Mouse (Mus musculus): ENCODE results near the gene Iqcn. TPM values are rescaled to one million over a fixed set of nuclear protein-coding genes. Genes with fewer than 3 reads are reported as not detected.

Gene Iqcn
- total and polyA plus RNA-seq, 3 experiments, result not detected

- no peak for TF ChIP-seq USF2 (IDR thresholded peaks at IDR 0.05; ENCODE audit: borderline replicate concordance in 1 of 2, insufficient read depth in 1 of 2, low read depth in 1 of 2, low read length in 2 of 2)
Observed at GRCm38 (mm10) chr8:70691727-70692231, 11.5 kb upstream of the Iqcn start (continued).

- TF ChIP-seq MXI1 (IDR thresholded peaks at IDR 0.05; ENCODE audit: low read depth, low read length) (no peak), ELF1 (IDR thresholded peaks at IDR 0.05; ENCODE audit: low read depth, low read length) (peak; percentile 57; the same call in 1 of the 2 replicates)
- peaks cover 0 to 4% of the 10 kb centered on the region in 2 experiments; a peak in 2 of 4 replicates for H3K36me3 ChIP-seq (ENCODE audit: control insufficient read depth in 1 of 2, insufficient read depth in 2 of 2, low read length in 2 of 2)
- H3K4me1 ChIP-seq (ENCODE audit: control insufficient read depth in 1 of 2, insufficient read depth in 2 of 2, low read length in 2 of 2), result peaks cover 8 to 29% of the 10 kb centered on the region in 2 experiments
- DNase-seq (ENCODE audit: low read depth, low spot score), result peak; percentile 46
- peaks cover 0 to 3% of the 10 kb centered on the region in 2 experiments; a peak in 1 of 4 replicates for H3K27me3 ChIP-seq (ENCODE audit: control insufficient read depth in 1 of 2, insufficient read depth in 2 of 2, low read length in 2 of 2)
- no peaks in the 10 kb centered on the region for H3K79me2 ChIP-seq (ENCODE audit: control insufficient read depth, insufficient read depth, low read length, poor library complexity)
- H3K9me3 ChIP-seq (replicated peaks; ENCODE audit: insufficient read depth, low read length), result no peaks in the 10 kb centered on the region
- no peak overlapping the region for H3K4me3 ChIP-seq (ENCODE audit: control insufficient read depth in 1 of 2, insufficient read depth in 1 of 2, low read depth in 2 of 2, low read length in 2 of 2)
- H3K27ac ChIP-seq (ENCODE audit: control insufficient read depth, low read depth, low read length), result no peak overlapping the region
- no peak overlapping the region for H3K9ac ChIP-seq (ENCODE audit: control insufficient read depth, low read depth, low read length, poor library complexity, severe bottlenecking)
Observed at GRCm38 (mm10) chr8:70693636-70694035, 9.6 kb upstream of the Iqcn start.

- peaks cover 0 to 4% of the 10 kb centered on the region in 2 experiments; a peak in 2 of 4 replicates for H3K36me3 ChIP-seq (ENCODE audit: control insufficient read depth in 1 of 2, insufficient read depth in 2 of 2, low read length in 2 of 2)
- H3K79me2 ChIP-seq (ENCODE audit: control insufficient read depth, insufficient read depth, low read length, poor library complexity), result peaks cover 11% of the 10 kb centered on the region; the same call in 1 of the 2 replicates
- H3K9ac ChIP-seq (ENCODE audit: control insufficient read depth, low read depth, low read length, poor library complexity, severe bottlenecking), result peak overlapping the region; percentile 74
- H3K4me1 ChIP-seq (ENCODE audit: control insufficient read depth in 1 of 2, insufficient read depth in 2 of 2, low read length in 2 of 2), result peaks cover 8 to 29% of the 10 kb centered on the region in 2 experiments
- peak; percentile 87 for DNase-seq (ENCODE audit: low read depth, low spot score)
- H3K9me3 ChIP-seq (replicated peaks; ENCODE audit: insufficient read depth, low read length), result no peaks in the 10 kb centered on the region
- H3K4me3 ChIP-seq (ENCODE audit: control insufficient read depth in 1 of 2, insufficient read depth in 1 of 2, low read depth in 2 of 2, low read length in 2 of 2), result peak overlapping the region; percentile 41 to 68
- H3K27me3 ChIP-seq (ENCODE audit: control insufficient read depth in 1 of 2, insufficient read depth in 2 of 2, low read length in 2 of 2), result no peaks in the 10 kb centered on the region
- peak overlapping the region; percentile 63 for H3K27ac ChIP-seq (ENCODE audit: control insufficient read depth, low read depth, low read length)
- 0 out of 2 replicates have a peak, but pooled peaks have one; percentile 30 for TF ChIP-seq POLR2AphosphoS2 (IDR thresholded peaks at IDR 0.05; ENCODE audit: low read length)
- no peak for TF ChIP-seq SMC3 (IDR thresholded peaks at IDR 0.05; ENCODE audit: low read depth, low read length)
- TF ChIP-seq CTCF (IDR thresholded peaks at IDR 0.05 in 2 of 3, conservative IDR thresholded peaks at IDR 0.05 in 1 of 3; ENCODE audit: control insufficient read depth in 1 of 3, insufficient read depth in 1 of 3, low read depth in 2 of 3, low read length in 3 of 3, poor library complexity in 1 of 3, severe bottlenecking in 1 of 3), result no peak
- TF ChIP-seq BHLHE40 (IDR thresholded peaks at IDR 0.05; ENCODE audit: borderline replicate concordance, low read depth, low read length), result no peak
- peak; percentile 76 for TF ChIP-seq ETS1 (IDR thresholded peaks at IDR 0.05; ENCODE audit: low read depth, low read length)
- TF ChIP-seq EP300 (IDR thresholded peaks at IDR 0.05; ENCODE audit: low read depth in 1 of 2, low read length in 2 of 2), result no peak
- no peak for TF ChIP-seq GABPA (IDR thresholded peaks at IDR 0.05; ENCODE audit: low read depth, low read length)
- TF ChIP-seq MEF2A (IDR thresholded peaks at IDR 0.05; ENCODE audit: extremely low read depth, insufficient replicate concordance, low read depth, low read length, poor library complexity, severe bottlenecking), result no peak
- no peak for TF ChIP-seq GATA1 (IDR thresholded peaks at IDR 0.05; ENCODE audit: low read depth, low read length)
- no peak for TF ChIP-seq ZNF384 (IDR thresholded peaks at IDR 0.05; ENCODE audit: low read depth, low read length)
- TF ChIP-seq MAFK (IDR thresholded peaks at IDR 0.05; ENCODE audit: borderline replicate concordance, low read depth, low read length), result no peak
- peak; percentile 58 for TF ChIP-seq ELF1 (IDR thresholded peaks at IDR 0.05; ENCODE audit: low read depth, low read length)
- peak; percentile 39 for TF ChIP-seq MXI1 (IDR thresholded peaks at IDR 0.05; ENCODE audit: low read depth, low read length)
- peak; percentile 48; the same call in 1 of the 2 replicates for TF ChIP-seq TCF12 (IDR thresholded peaks at IDR 0.05; ENCODE audit: low read depth, low read length)
- no peak for TF ChIP-seq MAZ (IDR thresholded peaks at IDR 0.05; ENCODE audit: low read depth, low read length)
- TF ChIP-seq E2F4 (IDR thresholded peaks at IDR 0.05; ENCODE audit: borderline replicate concordance, low read depth, low read length), result no peak
- peak; percentile 36; the same call in 1 of the 2 replicates for TF ChIP-seq SIN3A (IDR thresholded peaks at IDR 0.05; ENCODE audit: low read length)
- TF ChIP-seq NRF1 (IDR thresholded peaks at IDR 0.05; ENCODE audit: insufficient read depth, low read depth, low read length, poor library complexity, severe bottlenecking), result peak; percentile 14; the same call in 1 of the 2 replicates
- TF ChIP-seq ZMIZ1 (IDR thresholded peaks at IDR 0.05; ENCODE audit: low read depth, low read length), result no peak
- no peak for TF ChIP-seq CHD2 (IDR thresholded peaks at IDR 0.05; ENCODE audit: low read length)
- TF ChIP-seq UBTF (IDR thresholded peaks at IDR 0.05; ENCODE audit: borderline replicate concordance, insufficient read depth, low read depth, low read length), result no peak
- TF ChIP-seq ZKSCAN1 (IDR thresholded peaks at IDR 0.05; ENCODE audit: low read depth, low read length), result no peak
- no peak for TF ChIP-seq ZC3H11A (IDR thresholded peaks at IDR 0.05; ENCODE audit: low read depth, low read length)
- TF ChIP-seq RCOR1 (IDR thresholded peaks at IDR 0.05; ENCODE audit: low read depth, low read length), result no peak
- TF ChIP-seq USF2 (IDR thresholded peaks at IDR 0.05; ENCODE audit: borderline replicate concordance in 1 of 2, insufficient read depth in 1 of 2, low read depth in 1 of 2, low read length in 2 of 2), result no peak
Observed at GRCm38 (mm10) chr8:70695318-70696018, 7.8 kb upstream of the Iqcn start.
